Mouse (Mus musculus) midbrain, embryonic 10.5 days (tissue): ENCODE measurements at regions not wholly inside any gene's neighbourhood (a gene's known extent, or its start where the extent isn't known, plus 50 kb on each side); places are given as distances from the start of the nearest gene placed in this dataset.
"Not testable (repeated sequence)": the region's sequence is repeated elsewhere in the genome, so short reads cannot be mapped to it uniquely, and the experiment has no call there.

Experiments
- DNase-seq: peaks from one replicate; pipeline ENCODE4 v3.0.0-alpha.2; 2017; ENCODE audit warnings: low spot score
- H3K27ac ChIP-seq: fragments of 300-500 bp; sonication (generic); replicated peaks from 2 replicates; pipeline ENCODE4 v1.5.1; 2016; ENCODE audit warnings: mild to moderate bottlenecking
- H3K27me3 ChIP-seq: fragments of 300-500 bp; sonication (generic); 2 replicates; pipeline ENCODE4 v1.6.1; 2016; ENCODE audit warnings: low read depth, mild to moderate bottlenecking; ENCODE audit not compliant: poor library complexity, severe bottlenecking
- H3K36me3 ChIP-seq: fragments of 300-500 bp; sonication (generic); 2 replicates; pipeline ENCODE4 v1.6.1; 2016; ENCODE audit warnings: mild to moderate bottlenecking, moderate library complexity
- H3K4me1 ChIP-seq: fragments of 300-500 bp; sonication (generic); 2 replicates; pipeline ENCODE4 v1.6.1; 2016
- H3K4me3 ChIP-seq: fragments of 300-500 bp; sonication (generic); 2 replicates; pipeline ENCODE4 v1.5.1; 2016; ENCODE audit warnings: mild to moderate bottlenecking, moderate library complexity
- H3K9me3 ChIP-seq: fragments of 300-500 bp; sonication (generic); replicated peaks from 2 replicates; pipeline ENCODE4 v1.6.1; 2016; ENCODE audit warnings: mild to moderate bottlenecking
- WGBS: fragments of 180-500 bp; shearing (Covaris S2); methylation state at CpG from one replicate; pipeline ENCODE4 v1.1.7; 2016; 5-methylcytosine and 5-hydroxymethylcytosine counted together

DNA sequence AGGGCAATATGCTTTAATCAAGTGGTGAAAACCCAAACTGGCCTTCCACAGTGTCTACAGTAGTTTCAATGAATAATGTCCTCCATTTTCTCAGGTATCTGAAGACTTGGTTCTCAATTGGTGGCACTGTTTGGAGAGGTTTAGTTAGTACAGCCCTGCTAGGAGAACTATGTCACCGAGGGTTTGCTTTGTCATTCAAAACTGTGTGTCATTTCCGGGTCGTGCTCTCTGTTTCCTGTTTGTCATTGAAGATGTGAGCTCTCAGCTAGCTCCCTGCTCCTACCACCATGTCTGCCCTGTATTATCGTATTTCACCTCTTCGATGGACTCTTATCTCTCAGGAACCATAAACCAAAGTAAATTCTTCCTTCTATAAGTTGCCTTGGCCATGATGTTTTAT is 79.3 kb upstream of the Creb5 start:
- Histone ChIP-seq H3K9me3 (no peaks in the 10 kb centered on the region), H3K27ac (no peak overlapping the region), H3K4me3 (no peak overlapping the region), H3K36me3 (no peaks in the 10 kb centered on the region), H3K4me1 (peaks cover 4% of the 10 kb centered on the region; the same call in 1 of the 2 replicates), H3K27me3 (no peaks in the 10 kb centered on the region)
- no peak for DNase-seq
- 79% methylated on average over 5 of the region's 5 CpGs for WGBS

DNA sequence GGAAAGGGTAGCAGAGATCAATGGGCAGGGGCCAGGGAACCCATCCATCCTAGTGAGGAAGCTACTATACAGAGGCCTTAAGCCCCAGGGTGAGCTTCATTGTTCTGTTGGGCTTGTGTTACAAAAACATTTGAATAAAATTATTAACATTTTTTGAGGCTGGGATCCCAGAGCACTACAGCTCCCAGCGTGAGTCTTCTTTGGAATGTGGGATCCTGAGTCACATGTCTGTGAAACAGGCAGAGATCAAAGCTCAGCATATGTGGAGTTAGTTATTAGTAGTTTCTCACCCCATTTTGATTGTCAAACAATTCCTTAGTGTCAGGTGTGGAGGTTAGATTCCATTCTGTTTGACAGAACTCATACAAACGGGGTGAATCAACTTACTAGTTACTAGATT is 79.7 kb upstream of the Creb5 start:
- WGBS = 68% methylated on average over 2 of the region's 2 CpGs
- no peak overlapping the region for H3K27ac ChIP-seq
- H3K36me3 ChIP-seq = no peaks in the 10 kb centered on the region
- H3K27me3 ChIP-seq = no peaks in the 10 kb centered on the region
- H3K4me3 ChIP-seq = no peak overlapping the region
- H3K9me3 ChIP-seq = no peaks in the 10 kb centered on the region
- peaks cover 4% of the 10 kb centered on the region; the same call in 1 of the 2 replicates for H3K4me1 ChIP-seq
- DNase-seq = no peak

DNA sequence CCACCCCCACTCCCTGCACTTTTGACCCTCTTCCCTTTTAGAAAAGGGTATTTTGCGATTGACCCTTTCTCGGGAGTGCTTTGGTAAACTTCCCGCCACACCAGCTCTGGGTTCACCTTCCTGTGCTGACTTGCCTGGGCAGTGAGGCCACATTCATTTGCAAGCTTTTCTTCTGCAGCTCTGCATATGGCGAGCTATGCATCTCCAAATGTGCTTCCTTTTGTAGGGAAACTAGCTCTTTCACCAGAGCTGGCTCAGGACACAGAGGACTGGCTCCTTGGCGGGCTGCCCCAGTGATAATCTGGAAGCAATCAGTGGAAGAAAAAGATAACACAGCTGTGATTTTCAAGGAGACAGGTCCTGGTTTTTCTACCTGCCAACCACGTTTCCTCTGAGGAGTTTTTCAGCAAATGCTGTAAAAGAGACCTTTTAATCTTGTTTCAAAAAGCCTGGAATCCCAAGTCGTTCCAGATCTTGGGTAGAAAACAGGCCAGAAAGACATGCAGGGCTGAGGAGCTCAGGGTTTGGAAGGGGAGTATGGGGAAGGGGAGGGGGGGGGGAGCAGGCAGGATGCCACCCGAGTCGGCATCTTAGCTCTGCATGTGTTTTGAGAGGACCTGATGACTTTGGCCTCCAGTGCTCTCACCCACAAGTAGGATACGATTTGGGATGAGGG is 85.7 kb upstream of the Creb5 start:
- H3K27me3 ChIP-seq = no peaks in the 10 kb centered on the region
- peaks cover 13% of the 10 kb centered on the region for H3K4me1 ChIP-seq
- H3K36me3 ChIP-seq = no peaks in the 10 kb centered on the region
- no peak overlapping the region; the same call in 1 of the 2 replicates for H3K27ac ChIP-seq
- H3K9me3 ChIP-seq = no peaks in the 10 kb centered on the region
- H3K4me3 ChIP-seq = no peak overlapping the region
- DNase-seq = no peak
- whole genome bisulfite sequencing = 26% methylated on average over 10 of the region's 10 CpGs

DNA sequence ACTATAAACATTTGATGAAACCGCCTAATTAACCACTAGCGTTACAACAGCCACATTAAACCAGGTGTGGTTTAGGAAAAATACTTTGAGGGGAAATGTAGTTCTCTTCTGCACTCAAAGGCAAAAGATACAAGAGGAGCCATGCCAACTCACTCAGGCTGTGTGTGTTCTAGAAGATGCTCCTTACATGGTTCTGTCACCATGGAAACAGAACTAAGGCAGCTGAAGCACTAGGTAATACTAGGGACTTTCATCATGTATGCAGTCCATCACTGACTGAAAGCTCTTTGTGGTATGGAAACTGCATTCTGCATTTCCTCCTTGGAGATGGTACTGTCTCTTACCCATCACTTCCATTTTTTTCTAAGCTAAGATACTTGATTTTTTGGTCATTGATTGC is 87.6 kb upstream of the Creb5 start:
- H3K4me1 ChIP-seq = peaks cover 13% of the 10 kb centered on the region
- no peaks in the 10 kb centered on the region for H3K9me3 ChIP-seq
- 92% methylated on average over 2 of the region's 2 CpGs for WGBS
- H3K4me3 ChIP-seq = no peak overlapping the region
- H3K36me3 ChIP-seq = no peaks in the 10 kb centered on the region
- no peaks in the 10 kb centered on the region for H3K27me3 ChIP-seq
- H3K27ac ChIP-seq = no peak overlapping the region
- no peak for DNase-seq

DNA sequence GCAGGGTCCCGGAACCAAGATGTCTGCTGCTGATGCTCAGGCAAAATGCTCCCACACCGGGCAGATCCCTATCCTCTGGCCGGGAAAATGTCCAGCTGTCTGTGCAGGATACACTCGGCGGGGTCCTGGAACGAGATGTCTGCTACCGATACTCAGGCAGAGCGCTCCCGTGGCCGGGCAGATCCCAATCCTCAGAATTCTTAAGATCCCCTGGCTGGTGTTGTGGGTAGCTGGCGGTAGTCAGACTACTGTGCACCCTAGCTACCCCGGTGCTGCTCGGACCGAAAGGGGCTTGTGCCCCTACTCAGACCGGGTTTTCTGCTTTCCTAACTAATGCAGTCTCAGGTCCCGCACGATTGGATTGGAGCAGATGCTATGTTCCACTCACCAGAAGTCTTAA is 104.9 kb upstream of the Creb5 start:
- not testable (repeated sequence) for H3K4me3 ChIP-seq, H3K27ac ChIP-seq, DNase-seq, H3K27me3 ChIP-seq, H3K36me3 ChIP-seq, H3K9me3 ChIP-seq, H3K4me1 ChIP-seq
- 95% methylated on average over 17 of the region's 17 CpGs for WGBS

DNA sequence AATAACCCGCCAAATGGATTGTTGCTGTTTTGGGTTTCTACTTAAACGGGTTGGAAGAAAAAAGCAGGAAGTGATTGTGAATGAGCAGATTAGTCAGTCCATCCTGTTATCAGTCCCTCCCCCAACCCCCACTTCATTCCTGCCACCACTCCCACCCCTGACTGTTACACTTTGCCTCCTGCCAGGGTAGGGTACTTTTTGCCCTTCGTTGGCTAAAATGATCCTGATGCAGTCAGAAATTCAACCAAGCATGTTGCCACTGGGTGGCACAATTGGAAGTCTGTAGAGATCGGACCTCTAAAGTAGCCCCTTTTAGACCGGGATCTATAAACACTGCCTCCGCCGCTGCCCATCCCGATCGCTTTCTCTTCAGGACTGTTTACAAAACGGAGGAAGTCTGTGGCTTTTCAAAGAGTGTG is 96.0 kb upstream of the Jazf1 start:
- Histone ChIP-seq H3K4me3 (peak overlapping the region; percentile 39), H3K27ac (no peak overlapping the region), H3K27me3 (peaks cover 4% of the 10 kb centered on the region), H3K36me3 (no peaks in the 10 kb centered on the region), H3K9me3 (no peaks in the 10 kb centered on the region), H3K4me1 (peaks cover 7% of the 10 kb centered on the region)
- 10% methylated on average over 10 of the region's 10 CpGs for WGBS
- DNase-seq = peak; percentile 26

DNA sequence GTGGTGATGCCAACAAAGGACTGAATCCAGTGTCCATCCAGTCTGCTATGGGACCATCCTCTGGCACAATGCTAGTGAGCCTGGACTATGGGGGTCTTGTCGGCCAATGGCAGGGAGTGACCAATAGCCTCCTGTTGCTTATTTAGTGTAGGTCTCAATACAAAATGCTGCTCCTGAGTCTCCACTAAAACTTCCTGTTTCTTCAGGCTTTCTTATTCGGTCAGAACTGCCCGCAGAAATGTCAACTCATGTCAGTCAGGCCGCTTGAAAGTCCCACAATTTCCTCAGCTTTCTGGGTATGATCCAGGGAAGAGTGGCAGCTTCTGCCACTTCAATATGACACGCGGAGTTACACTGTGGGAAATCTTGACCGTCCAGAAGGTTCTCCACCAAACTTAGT is 94.7 kb upstream of the Jazf1 start:
- DNase-seq = no peak
- Histone ChIP-seq H3K4me3 (no peak overlapping the region), H3K4me1 (peaks cover 7% of the 10 kb centered on the region), H3K9me3 (no peaks in the 10 kb centered on the region), H3K27ac (no peak overlapping the region), H3K27me3 (peaks cover 4% of the 10 kb centered on the region), H3K36me3 (no peaks in the 10 kb centered on the region)
- WGBS = 91% methylated on average over 7 of the region's 7 CpGs

DNA sequence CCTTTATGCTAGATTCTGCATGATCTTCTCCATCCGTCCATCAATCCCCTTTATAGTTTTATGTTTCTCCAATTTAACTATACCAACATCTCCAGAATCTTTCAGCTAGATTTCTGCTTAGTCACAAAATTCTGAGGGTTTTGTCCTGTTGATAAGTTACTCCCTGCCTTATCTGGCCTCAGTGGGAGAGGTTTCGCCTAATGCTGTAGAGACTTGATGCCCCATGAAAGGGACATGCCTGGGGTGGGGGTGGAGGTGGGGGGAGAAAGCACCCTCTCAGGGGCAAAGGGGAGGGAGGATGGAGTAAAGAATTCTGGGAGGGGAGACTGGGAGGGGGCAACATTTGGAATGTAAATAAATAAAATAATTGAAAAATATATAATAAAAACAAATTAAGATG is 93.2 kb upstream of the Jazf1 start:
- peaks cover 7% of the 10 kb centered on the region for H3K4me1 ChIP-seq
- H3K27ac ChIP-seq = no peak overlapping the region
- H3K9me3 ChIP-seq = no peaks in the 10 kb centered on the region
- peaks cover 4% of the 10 kb centered on the region for H3K27me3 ChIP-seq
- 87% methylated on average over 2 of the region's 2 CpGs for WGBS
- no peak overlapping the region for H3K4me3 ChIP-seq
- no peak for DNase-seq
- H3K36me3 ChIP-seq = no peaks in the 10 kb centered on the region

DNA sequence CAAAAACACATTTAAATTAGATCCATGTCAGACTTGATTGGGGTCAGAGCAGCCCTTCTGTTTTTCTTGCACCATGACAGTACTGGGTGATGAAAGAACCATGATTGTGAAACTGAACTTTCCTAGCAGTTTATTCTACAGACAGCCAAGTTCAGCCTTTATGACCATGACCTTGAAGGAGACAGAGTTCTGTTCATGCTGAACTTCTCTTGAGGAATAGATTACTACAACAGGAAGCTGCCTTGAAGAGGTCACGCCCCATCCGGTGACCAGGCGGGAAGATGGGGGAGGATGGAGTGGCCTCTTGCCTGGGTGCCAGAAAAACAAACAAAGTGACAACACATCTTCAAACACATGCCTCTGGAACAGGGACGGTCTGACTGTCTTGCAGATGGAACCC is 86.2 kb upstream of the Jazf1 start:
- no peak for DNase-seq
- no peak overlapping the region for H3K4me3 ChIP-seq
- H3K36me3 ChIP-seq = no peaks in the 10 kb centered on the region
- no peaks in the 10 kb centered on the region for H3K4me1 ChIP-seq
- no peak overlapping the region for H3K27ac ChIP-seq
- no peaks in the 10 kb centered on the region for H3K27me3 ChIP-seq
- H3K9me3 ChIP-seq = no peaks in the 10 kb centered on the region
- 70% methylated on average over 4 of the region's 4 CpGs for WGBS

DNA sequence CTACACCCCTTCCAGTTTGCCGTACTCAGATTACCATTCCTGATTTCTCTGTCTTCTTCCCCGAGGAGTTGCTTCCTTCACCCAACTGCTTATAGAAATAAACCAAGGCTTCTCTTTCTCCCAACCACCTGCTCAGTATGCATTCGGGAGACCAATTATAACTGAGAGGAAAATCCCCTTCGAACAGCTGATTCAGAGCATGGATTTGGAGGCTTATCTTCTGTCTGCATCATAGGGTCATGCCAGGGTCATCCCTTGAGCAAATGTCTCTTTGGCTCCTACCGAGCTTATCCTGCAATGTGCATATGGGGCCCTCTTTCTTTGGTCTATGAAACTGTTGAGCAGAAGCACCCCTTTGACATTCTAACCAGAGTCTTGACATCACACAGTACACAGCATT is 79.0 kb upstream of the Jazf1 start:
- no peaks in the 10 kb centered on the region for H3K9me3 ChIP-seq
- WGBS = 47% methylated on average over 5 of the region's 5 CpGs
- H3K4me3 ChIP-seq = no peak overlapping the region
- peaks cover 14% of the 10 kb centered on the region for H3K4me1 ChIP-seq
- H3K27me3 ChIP-seq = peaks cover 6% of the 10 kb centered on the region; the same call in 1 of the 2 replicates
- H3K36me3 ChIP-seq = no peaks in the 10 kb centered on the region
- no peak for DNase-seq
- H3K27ac ChIP-seq = no peak overlapping the region

DNA sequence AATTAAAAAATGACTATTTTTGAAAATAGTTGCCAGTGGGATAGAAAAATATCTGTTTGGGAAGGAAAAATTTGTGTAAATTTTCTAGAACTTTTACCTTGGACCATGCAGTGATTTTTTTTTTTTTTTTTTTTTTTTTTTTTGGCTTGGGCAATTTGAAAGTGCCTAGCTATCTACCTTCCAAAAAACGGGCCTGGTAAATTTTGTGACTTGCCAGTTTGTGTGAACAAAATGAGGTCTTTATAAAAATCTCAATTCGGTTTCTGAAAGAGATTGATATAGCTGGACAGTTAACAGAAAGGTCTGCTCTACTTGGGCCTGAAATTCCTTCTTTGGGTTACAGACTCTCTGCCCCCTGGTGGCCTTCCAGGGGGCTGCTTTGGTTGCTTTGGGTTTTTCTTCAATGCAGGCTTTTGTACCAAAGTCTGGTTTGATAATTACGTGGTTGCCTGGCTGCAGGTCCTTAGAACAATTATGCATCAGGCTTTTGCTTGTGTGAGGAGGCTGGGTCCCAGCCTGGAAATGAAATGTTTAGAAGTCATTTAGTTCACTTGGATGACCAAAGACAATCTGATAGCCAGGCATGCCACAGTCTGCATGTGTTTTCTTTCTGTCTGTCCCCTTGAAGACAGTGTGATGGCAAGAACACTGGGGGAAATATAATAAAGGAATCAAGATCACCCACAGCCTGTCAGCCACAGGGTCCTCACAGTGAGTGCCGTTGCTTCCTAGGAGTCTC is 75.6 kb upstream of the Jazf1 start:
- Histone ChIP-seq H3K9me3 (no peaks in the 10 kb centered on the region), H3K4me3 (no peak overlapping the region), H3K36me3 (no peaks in the 10 kb centered on the region), H3K27ac (0 out of 2 replicates have a peak overlapping the region, but pooled peaks have one; percentile 13), H3K27me3 (peaks cover 6% of the 10 kb centered on the region; the same call in 1 of the 2 replicates), H3K4me1 (peaks cover 14% of the 10 kb centered on the region)
- 34% methylated on average over 4 of the region's 4 CpGs for WGBS
- DNase-seq = peak; percentile 57

DNA sequence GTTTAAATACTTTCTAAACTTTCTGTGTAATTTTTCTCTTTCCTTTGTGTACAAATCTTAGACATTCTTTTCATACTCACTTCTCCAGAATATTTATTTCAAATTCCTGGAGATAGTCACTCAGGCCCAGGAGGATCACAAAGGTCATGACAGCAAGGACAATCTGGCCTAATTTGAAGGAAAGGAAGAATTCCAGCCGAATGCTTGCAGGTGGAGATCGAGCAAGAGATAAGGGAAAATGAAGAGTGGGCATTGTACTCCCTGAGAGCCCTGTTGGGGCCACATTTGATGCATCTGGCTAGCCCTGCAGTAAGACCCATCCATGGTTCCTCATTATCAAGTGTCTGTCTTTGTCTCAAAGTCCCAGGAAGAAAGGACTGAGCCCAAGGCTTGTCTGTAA is 66.0 kb upstream of the Jazf1 start:
- H3K27ac ChIP-seq = no peak overlapping the region
- no peaks in the 10 kb centered on the region for H3K27me3 ChIP-seq
- no peak for DNase-seq
- no peaks in the 10 kb centered on the region for H3K9me3 ChIP-seq
- peaks cover 10% of the 10 kb centered on the region for H3K4me1 ChIP-seq
- H3K4me3 ChIP-seq = no peak overlapping the region
- 75% methylated on average over 2 of the region's 2 CpGs for WGBS
- no peaks in the 10 kb centered on the region for H3K36me3 ChIP-seq

DNA sequence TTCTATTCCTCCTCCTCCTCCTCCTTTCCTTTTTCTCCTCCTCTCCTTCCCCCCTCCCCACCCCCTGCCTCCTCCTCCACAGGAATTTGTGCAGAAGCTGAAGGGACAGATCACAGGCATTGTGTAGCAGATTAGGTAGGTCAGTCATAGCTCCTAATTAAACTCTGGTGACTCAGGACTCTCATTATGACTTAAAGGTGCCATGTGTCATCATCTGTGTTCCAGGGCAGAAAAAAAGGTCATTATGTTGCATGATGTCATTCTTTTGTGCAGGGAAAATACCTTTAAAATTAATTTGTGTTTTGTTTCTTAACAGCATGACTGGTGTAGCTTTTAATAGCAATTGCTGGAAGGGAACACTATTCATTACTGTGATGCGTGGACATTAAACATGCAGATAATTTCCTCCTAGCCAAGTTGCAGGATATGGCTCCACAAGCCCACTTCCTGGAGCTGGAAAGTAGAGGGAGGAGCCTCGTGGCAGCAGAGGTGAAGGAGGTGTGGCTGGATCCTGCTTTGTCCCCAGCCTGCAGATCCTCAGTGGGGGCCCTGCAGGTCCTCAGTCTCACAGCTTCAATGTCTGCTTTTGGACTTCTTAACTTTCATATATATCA is 62.4 kb upstream of the Jazf1 start:
- Histone ChIP-seq H3K36me3 (no peaks in the 10 kb centered on the region), H3K27ac (no peak overlapping the region), H3K4me1 (peaks cover 10% of the 10 kb centered on the region), H3K27me3 (no peaks in the 10 kb centered on the region), H3K4me3 (no peak overlapping the region), H3K9me3 (no peaks in the 10 kb centered on the region)
- whole genome bisulfite sequencing = 19% methylated on average over 2 of the region's 2 CpGs
- DNase-seq = no peak
